Mouse (Mus musculus) ES-E14 (cell line): ENCODE measurements at regions not wholly inside any gene's neighbourhood (a gene's known extent, or its start where the extent isn't known, plus 50 kb on each side); places are given as distances from the start of the nearest gene placed in this dataset.
A peak's percentile ranks its signal among the peaks of the same experiment; 100 is the strongest.

Experiments
- DNase-seq: peaks from one replicate; pipeline ENCODE4 v3.0.0-alpha.2; 2013; ENCODE audit warnings: low read depth, low spot score
- H3K27ac ChIP-seq: 2 replicates; pipeline ENCODE4 v1.5.1; 2012; ENCODE audit warnings: low read depth, mild to moderate bottlenecking, low read length, moderate library complexity, mixed read lengths; ENCODE audit not compliant: poor library complexity, insufficient read depth, severe bottlenecking
- H3K36me3 ChIP-seq: 2 replicates; pipeline ENCODE4 v1.6.1; 2012; ENCODE audit warnings: mild to moderate bottlenecking, low read length, moderate library complexity, mixed read lengths; ENCODE audit not compliant: control insufficient read depth, poor library complexity, insufficient read depth, severe bottlenecking
- H3K4me1 ChIP-seq, 2 experiments: fragments of 150-350 bp in 1 of 2; sonication (generic) in 1 of 2; 2 replicates each; pipeline ENCODE4 v1.6.1; 2012; ENCODE audit warnings: low read length in 2 of 2, mild to moderate bottlenecking in 1 of 2, mixed read lengths in 1 of 2; ENCODE audit not compliant: control insufficient read depth in 2 of 2, insufficient read depth in 2 of 2, poor library complexity in 1 of 2
- H3K4me3 ChIP-seq, 2 experiments: fragments of 150-350 bp in 1 of 2; sonication (generic) in 1 of 2; 2 replicates each; pipeline ENCODE4 v1.5.1; 2012; ENCODE audit warnings: low read length in 2 of 2, low read depth in 1 of 2, mild to moderate bottlenecking in 1 of 2, mixed read lengths in 1 of 2; ENCODE audit not compliant: insufficient read depth in 1 of 2, poor library complexity in 1 of 2, severe bottlenecking in 1 of 2
- H3K9ac ChIP-seq: 2 replicates; pipeline ENCODE4 v1.6.1; 2012; ENCODE audit warnings: low read depth, mild to moderate bottlenecking, low read length, mixed read lengths; ENCODE audit not compliant: poor library complexity, insufficient read depth, severe bottlenecking
- H3K9me3 ChIP-seq: fragments of 150-350 bp; sonication (generic); 2 replicates; pipeline ENCODE4 v1.6.1; 2012; ENCODE audit warnings: low read depth, mild to moderate bottlenecking, low read length; ENCODE audit not compliant: control insufficient read depth, insufficient read depth
- CHD2 ChIP-seq: IDR thresholded peaks from 2 replicates; pipeline ENCODE4 v1.6.1; 2014; ENCODE audit warnings: mild to moderate bottlenecking, low read depth, low read length, inconsistent platforms
- HCFC1 ChIP-seq: IDR thresholded peaks from 2 replicates; pipeline ENCODE4 v1.6.1; 2012; ENCODE audit warnings: low read length, inconsistent platforms, borderline replicate concordance; ENCODE audit not compliant: insufficient read depth
- MAFK ChIP-seq: IDR thresholded peaks from 2 replicates; pipeline ENCODE4 v1.6.1; 2014; ENCODE audit warnings: mild to moderate bottlenecking, low read depth, low read length, inconsistent platforms; ENCODE audit not compliant: insufficient read depth
- ZC3H11A ChIP-seq: IDR thresholded peaks from 2 replicates; pipeline ENCODE4 v1.6.1; 2012; ENCODE audit warnings: low read depth, mild to moderate bottlenecking, inconsistent platforms, low read length, borderline replicate concordance
- ZNF384 ChIP-seq: IDR thresholded peaks from 2 replicates; pipeline ENCODE4 v1.6.1; 2012; ENCODE audit warnings: low read depth, low read length, inconsistent platforms
- in situ Hi-C, 2 experiments: fragments of 600-800 bp; cut with MboI; formaldehyde crosslinking; loops; one replicate each; pipeline ENCODE4 v1.15.1; 2025; ENCODE audit warnings: low sequenced_read_pairs in 2 of 2, inconsistent platforms in 1 of 2; ENCODE audit not compliant: unreplicated experiment in 2 of 2

GRCm38 (mm10) chr13:100892204-100892603, 59.0 kb upstream of the Slc30a5 start:
- Histone ChIP-seq H3K4me3 (no peak overlapping the region), H3K9me3 (no peaks in the 10 kb centered on the region), H3K36me3 (no peaks in the 10 kb centered on the region), H3K4me1 (peaks cover 0 to 4% of the 10 kb centered on the region in 2 experiments; a peak in 2 of 4 replicates), H3K27ac (no peak overlapping the region), H3K9ac (no peak overlapping the region)
- peak; percentile 48 for DNase-seq
- TF ChIP-seq ZNF384, result no peak
- TF ChIP-seq ZC3H11A, result peak; percentile 46; the same call in 1 of the 2 replicates
- in situ Hi-C loops, result no loop called here

DNA sequence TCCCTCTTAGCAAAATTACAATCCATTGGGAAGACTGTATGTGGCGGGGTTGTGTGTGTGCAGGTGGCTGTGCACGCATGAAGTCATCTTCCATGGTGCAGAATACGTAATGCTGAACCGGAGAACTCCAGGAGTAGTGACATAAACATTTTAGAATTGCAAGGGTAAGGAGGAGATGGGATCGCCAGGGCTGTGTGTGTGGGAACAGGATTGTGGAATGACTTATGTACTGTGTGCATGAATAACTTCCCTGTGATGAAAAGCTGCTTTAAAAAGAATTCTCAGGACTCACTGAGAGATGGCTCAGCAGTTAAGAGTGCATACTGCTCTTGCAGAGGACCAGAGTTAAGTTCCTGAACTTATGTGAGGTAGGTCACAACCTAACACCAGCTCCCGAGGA, 57.2 kb upstream of the Slc30a5 start:
- no peaks in the 10 kb centered on the region for H3K36me3 ChIP-seq
- in situ Hi-C loops, result no loop called here
- no peak overlapping the region for H3K4me3 ChIP-seq
- no peaks in the 10 kb centered on the region for H3K9me3 ChIP-seq
- H3K27ac ChIP-seq, result no peak overlapping the region
- DNase-seq, result no peak
- H3K9ac ChIP-seq, result no peak overlapping the region
- TF ChIP-seq ZNF384 (no peak), CHD2 (no peak), MAFK (no peak), ZC3H11A (no peak), HCFC1 (no peak)
- H3K4me1 ChIP-seq, result peaks cover 0 to 4% of the 10 kb centered on the region in 2 experiments; a peak in 2 of 4 replicates

- TF ChIP-seq CHD2 (no peak), ZC3H11A (no peak), MAFK (no peak), HCFC1 (no peak), ZNF384 (no peak)
- Histone ChIP-seq H3K27ac (no peak overlapping the region), H3K4me3 (no peak overlapping the region), H3K4me1 (peaks cover 0 to 4% of the 10 kb centered on the region in 2 experiments; a peak in 2 of 4 replicates), H3K9ac (no peak overlapping the region), H3K9me3 (no peaks in the 10 kb centered on the region), H3K36me3 (no peaks in the 10 kb centered on the region)
- peak; percentile 19 for DNase-seq
- in situ Hi-C loops, result no loop called here
Measured at GRCm38 (mm10) chr13:100888481-100888880, 55.3 kb upstream of the Slc30a5 start.

DNA sequence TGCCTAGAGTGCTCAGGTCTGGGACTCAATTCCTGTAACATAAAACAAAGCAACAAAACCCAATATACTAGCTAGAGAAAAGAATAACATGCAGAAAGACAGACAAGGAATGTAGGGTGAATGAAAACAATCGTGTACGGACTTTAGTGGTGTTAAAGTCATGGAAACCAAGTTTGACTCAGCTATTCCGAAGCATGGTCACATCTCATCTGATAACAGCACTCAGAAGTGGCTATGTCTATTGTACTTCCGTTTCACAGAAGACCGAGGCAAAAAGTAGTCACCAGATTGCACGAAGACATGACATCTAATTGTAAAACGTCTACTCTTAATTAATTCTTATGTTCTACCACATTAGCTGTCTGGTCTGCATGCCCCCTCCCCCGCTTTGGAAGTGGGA, 50.5 kb upstream of the Slc30a5 start:
- in situ Hi-C loops, result no loop called here
- DNase-seq, result no peak
- Histone ChIP-seq H3K9me3 (no peaks in the 10 kb centered on the region), H3K9ac (no peak overlapping the region), H3K27ac (no peak overlapping the region), H3K36me3 (no peaks in the 10 kb centered on the region), H3K4me1 (peaks cover 0 to 4% of the 10 kb centered on the region in 2 experiments; a peak in 1 of 4 replicates), H3K4me3 (no peak overlapping the region)
- TF ChIP-seq ZC3H11A (no peak), ZNF384 (no peak), HCFC1 (no peak), CHD2 (no peak), MAFK (no peak)
